Mouse (Mus musculus) heart, embryonic 14.5 days (tissue): ENCODE measurements around the gene Spats1. TPM values are rescaled to one million over a fixed set of nuclear protein-coding genes. Genes with fewer than 3 reads are reported as not detected.

ENCODE experiments used
- ATAC-seq: fragments of 200-750 bp; cut with Nextera tagmentation; 2 replicates; pipeline ENCODE4 v1.8.0; 2017; ENCODE audit warnings: low read depth, moderate TSS enrichment; ENCODE audit not compliant: insufficient number of reproducible peaks, insufficient read depth, low FRiP score
- H3K27ac ChIP-seq, 2 experiments: fragments of 200-500 bp in 1 of 2; fragments of 300-500 bp in 1 of 2; sonication (generic) in 1 of 2; replicated peaks in 1 of 2; 2 replicates each; pipeline ENCODE4 v1.5.1; 2012 to 2014; ENCODE audit warnings: low read depth in 2 of 2, low read length in 2 of 2, control low read depth in 1 of 2, mild to moderate bottlenecking in 1 of 2, mixed read lengths in 1 of 2; ENCODE audit not compliant: control insufficient read depth in 1 of 2, insufficient read depth in 1 of 2
- H3K27me3 ChIP-seq: fragments of 300-500 bp; sonication (generic); 2 replicates; pipeline ENCODE4 v1.6.1; 2014; ENCODE audit warnings: mild to moderate bottlenecking, low read length, control low read depth; ENCODE audit not compliant: control insufficient read depth, insufficient read depth
- H3K36me3 ChIP-seq: fragments of 300-500 bp; sonication (generic); 2 replicates; pipeline ENCODE4 v1.6.1; 2014; ENCODE audit warnings: mild to moderate bottlenecking, control low read depth, low read length, mixed read lengths; ENCODE audit not compliant: control insufficient read depth, insufficient read depth
- H3K4me1 ChIP-seq, 2 experiments: fragments of 200-500 bp in 1 of 2; fragments of 300-500 bp in 1 of 2; sonication (generic) in 1 of 2; 2 replicates each; pipeline ENCODE4 v1.6.1; 2012 to 2014; ENCODE audit warnings: low read length in 2 of 2, control low read depth in 1 of 2, mixed read lengths in 1 of 2; ENCODE audit not compliant: control insufficient read depth in 2 of 2, insufficient read depth in 2 of 2
- H3K4me2 ChIP-seq: fragments of 300-500 bp; sonication (generic); 2 replicates; pipeline ENCODE4 v1.6.1; 2014; ENCODE audit warnings: mild to moderate bottlenecking, low read length
- H3K4me3 ChIP-seq, 2 experiments: fragments of 200-500 bp in 1 of 2; fragments of 300-500 bp in 1 of 2; sonication (generic) in 1 of 2; 2 replicates each; pipeline ENCODE4 v1.5.1; 2012 to 2014; ENCODE audit warnings: low read length in 2 of 2, mild to moderate bottlenecking in 2 of 2, control low read depth in 1 of 2, low read depth in 1 of 2, moderate library complexity in 1 of 2; ENCODE audit not compliant: control insufficient read depth in 1 of 2, insufficient read depth in 1 of 2
- H3K9ac ChIP-seq: fragments of 300-500 bp; sonication (generic); 2 replicates; pipeline ENCODE4 v1.6.1; 2014; ENCODE audit warnings: mild to moderate bottlenecking, low read length
- H3K9me3 ChIP-seq: fragments of 300-500 bp; sonication (generic); 2 replicates; pipeline ENCODE4 v1.6.1; 2016; ENCODE audit warnings: low read length, control low read depth; ENCODE audit not compliant: control insufficient read depth
- WGBS: fragments of 180-500 bp; shearing (Covaris S2); extraction: QIAGEN DNeasy Blood & Tissue Kit; methylation state at CpG from one replicate; pipeline ENCODE4 v1.1.7; 2014; 5-methylcytosine and 5-hydroxymethylcytosine counted together
- polyA plus RNA-seq: library from polyadenylated mRNA; unstranded; fragments of >200 nt; fragmentation: Nextera tagmentation; extraction: Ambion mirVana; gene quantifications from 2 replicates; pipeline ENCODE4 v1.2.1, GENCODE M21; 2014

Spats1 gene
- polyA plus RNA-seq, 1 experiment from 2014 or later: 1.8 TPM

DNA sequence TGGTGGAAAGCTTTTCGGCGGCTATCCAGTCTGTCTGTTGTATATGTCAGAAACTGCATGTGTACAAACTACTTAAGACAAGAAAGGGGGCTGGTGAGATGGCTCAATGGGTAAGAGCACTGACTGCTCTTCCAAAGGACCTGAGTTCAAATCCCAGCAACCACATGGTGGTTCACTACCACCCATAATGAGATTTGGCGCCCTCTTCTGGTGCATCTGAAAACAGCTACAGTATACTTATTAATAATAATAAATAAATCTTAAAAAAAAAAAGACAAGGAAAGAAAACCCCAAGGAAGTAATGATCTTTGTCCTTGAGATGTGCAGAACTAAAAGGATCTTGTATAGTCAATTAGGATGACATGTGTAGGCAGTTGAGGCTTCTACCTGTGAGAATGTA is 77.7 kb downstream of the Spats1 start:
- H3K9me3 ChIP-seq: no peaks in the 10 kb centered on the region
- no peak overlapping the region for H3K27ac ChIP-seq
- no peak overlapping the region for H3K9ac ChIP-seq
- no peak for ATAC-seq
- H3K4me2 ChIP-seq: no peak overlapping the region
- WGBS: 75% methylated on average over 3 of the region's 3 CpGs
- H3K4me1 ChIP-seq: peaks cover 5 to 9% of the 10 kb centered on the region in 2 experiments
- H3K4me3 ChIP-seq: no peak overlapping the region
- no peaks in the 10 kb centered on the region for H3K27me3 ChIP-seq
- H3K36me3 ChIP-seq: peaks cover 50% of the 10 kb centered on the region

DNA sequence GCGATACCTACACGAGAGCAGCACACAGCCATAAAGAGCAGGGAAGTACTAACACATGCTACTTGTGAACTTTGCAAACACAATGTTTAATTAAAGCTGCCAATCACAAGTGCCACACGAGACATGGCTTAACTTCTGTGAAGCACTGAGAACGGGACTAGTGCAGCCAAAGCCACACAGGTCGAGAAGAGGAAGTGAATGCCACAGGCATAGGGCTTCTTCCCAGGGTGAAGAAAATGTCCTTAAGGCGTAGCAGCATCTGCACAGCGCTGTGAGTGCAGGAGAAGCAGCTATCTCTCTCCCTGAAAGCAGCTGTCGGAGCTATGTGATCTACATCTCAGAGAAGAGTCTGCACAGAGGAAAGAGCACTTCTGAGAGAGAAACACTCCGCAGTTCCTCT is 80.6 kb downstream of the Spats1 start:
- no peak overlapping the region for H3K4me3 ChIP-seq
- no peak overlapping the region for H3K9ac ChIP-seq
- H3K4me1 ChIP-seq: peaks cover 0 to 5% of the 10 kb centered on the region in 2 experiments; a peak in 3 of 4 replicates
- no peak for ATAC-seq
- peaks cover 67% of the 10 kb centered on the region for H3K36me3 ChIP-seq
- H3K27me3 ChIP-seq: no peaks in the 10 kb centered on the region
- no peak overlapping the region for H3K4me2 ChIP-seq
- no peaks in the 10 kb centered on the region for H3K9me3 ChIP-seq
- H3K27ac ChIP-seq: no peak overlapping the region
- WGBS: 78% methylated on average over 9 of the region's 9 CpGs

DNA sequence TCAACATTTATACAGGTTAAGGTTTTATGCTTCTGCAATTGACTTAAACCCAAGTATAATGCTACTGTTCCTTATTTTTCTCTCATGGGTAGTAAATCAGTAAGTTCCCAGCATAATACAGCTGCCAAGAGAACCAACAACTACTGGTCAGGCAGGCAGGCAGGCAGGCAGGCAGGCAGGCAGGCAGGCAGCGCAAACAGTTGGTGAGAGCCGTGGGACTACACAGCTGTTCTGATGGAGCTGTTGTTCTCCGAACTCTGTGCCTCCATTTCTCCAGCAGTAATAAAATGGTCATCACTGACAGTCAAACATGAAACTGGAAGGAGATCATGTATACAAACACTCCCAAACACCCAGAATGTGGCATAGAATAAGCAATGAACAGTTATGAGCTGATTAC is 81.5 kb downstream of the Spats1 start:
- 94% methylated on average over 3 of the region's 3 CpGs for WGBS
- H3K9me3 ChIP-seq: no peaks in the 10 kb centered on the region
- no peak overlapping the region for H3K27ac ChIP-seq
- no peak overlapping the region for H3K4me3 ChIP-seq
- H3K9ac ChIP-seq: no peak overlapping the region
- H3K4me1 ChIP-seq: peaks cover 0 to 5% of the 10 kb centered on the region in 2 experiments; a peak in 3 of 4 replicates
- peaks cover 66% of the 10 kb centered on the region for H3K36me3 ChIP-seq
- H3K27me3 ChIP-seq: no peaks in the 10 kb centered on the region
- no peak for ATAC-seq
- no peak overlapping the region for H3K4me2 ChIP-seq

Other genes with a start within 250 kb of the Spats1 start
- 50.7 and 52.5 TPM in 2 replicates for gene Cdc5l, start 41.7 kb downstream of the Spats1 start, polyA plus RNA-seq
- 13.2 and 15.3 TPM in 2 replicates for gene Aars2, start 31.4 kb upstream of the Spats1 start, polyA plus RNA-seq
- 0.28 and 0.39 TPM in 2 replicates for gene Tcte1, start 48.0 kb upstream of the Spats1 start, polyA plus RNA-seq
- gene Tmem151b, start 74.3 kb upstream of the Spats1 start, polyA plus RNA-seq: 0.47 and 0.55 TPM in 2 replicates
- gene Nfkbie, start 80.3 kb upstream of the Spats1 start, polyA plus RNA-seq: 2.7 and 2.9 TPM in 2 replicates
- 91.3 and 92.4 TPM in 2 replicates for gene Slc35b2, start 88.5 kb upstream of the Spats1 start, polyA plus RNA-seq
- gene Hsp90ab1, start 97.9 kb upstream of the Spats1 start, polyA plus RNA-seq: 1,215 and 1,233 TPM in 2 replicates
- gene Slc29a1, start 124.2 kb upstream of the Spats1 start, polyA plus RNA-seq: 84.7 and 87.8 TPM in 2 replicates
- gene Mymx, start 126.7 kb upstream of the Spats1 start, polyA plus RNA-seq: not detected in 2 replicates
- gene Capn11, start 183.9 kb upstream of the Spats1 start, polyA plus RNA-seq: 0.12 TPM in 1 of 2 replicates, not detected in the other
- gene Mrpl14, start 210.9 kb upstream of the Spats1 start, polyA plus RNA-seq: 148 and 155 TPM in 2 replicates
- 31.2 and 32.4 TPM in 2 replicates for gene Tmem63b, start 211.5 kb upstream of the Spats1 start, polyA plus RNA-seq